Mouse (Mus musculus) spleen, adult 2 months (tissue): ENCODE data around the gene Lingo2. TPM values are rescaled to one million over a fixed set of nuclear protein-coding genes. Genes with fewer than 3 reads are reported as not detected.
"Not testable (repeated sequence)": the region's sequence is repeated elsewhere in the genome, so short reads cannot be mapped to it uniquely, and the experiment has no call there.

Experiments
- DNase-seq, 2 experiments: peaks; one replicate each; pipeline versions ENCODE4 v3.0.0 to v3.0.0-alpha.2; 2012 to 2021; ENCODE audit warnings: low spot score in 2 of 2, low read depth in 1 of 2
- H3K27ac ChIP-seq: fragments of 200-500 bp; 2 replicates; pipeline ENCODE4 v1.5.1; 2012; ENCODE audit warnings: low read length, inconsistent platforms; ENCODE audit not compliant: insufficient read depth
- H3K27me3 ChIP-seq: fragments of 200-500 bp; 2 replicates; pipeline ENCODE4 v1.6.1; 2012; ENCODE audit warnings: mild to moderate bottlenecking, moderate library complexity, low read length, inconsistent platforms; ENCODE audit not compliant: control insufficient read depth, insufficient read depth
- H3K36me3 ChIP-seq: fragments of 200-500 bp; 2 replicates; pipeline ENCODE4 v1.6.1; 2012; ENCODE audit warnings: mild to moderate bottlenecking, low read length, inconsistent platforms; ENCODE audit not compliant: control insufficient read depth, insufficient read depth
- H3K4me1 ChIP-seq: fragments of 200-500 bp; 2 replicates; pipeline ENCODE4 v1.6.1; 2011; ENCODE audit warnings: inconsistent platforms; ENCODE audit not compliant: control insufficient read depth, insufficient read depth, insufficient read length
- H3K4me3 ChIP-seq: fragments of 200-500 bp; 2 replicates; pipeline ENCODE4 v1.5.1; 2011; ENCODE audit warnings: mild to moderate bottlenecking, inconsistent platforms; ENCODE audit not compliant: insufficient read depth, insufficient read length; ENCODE audit errors: extremely low read depth
- CTCF ChIP-seq: fragments of 200-500 bp; IDR thresholded peaks from 2 replicates; pipeline ENCODE4 v1.5.1; 2011; ENCODE audit warnings: mild to moderate bottlenecking, inconsistent platforms; ENCODE audit not compliant: insufficient read depth, insufficient read length, insufficient replicate concordance; ENCODE audit errors: extremely low read depth
- POLR2A ChIP-seq: fragments of 200-500 bp; IDR thresholded peaks from 2 replicates; pipeline ENCODE4 v1.6.1; 2011; ENCODE audit warnings: low read depth, low read length, inconsistent platforms
- WGBS: fragments of 180-500 bp; shearing (Covaris S2); methylation state at CpG from one replicate; pipeline ENCODE4 v1.1.7; 2018; 5-methylcytosine and 5-hydroxymethylcytosine counted together
- polyA plus RNA-seq: library from polyadenylated mRNA; depleted of rRNA; stranded (reverse); fragments of >200 nt; gene quantifications from 2 replicates; pipeline ENCODE4 v1.2.3, GENCODE M21; 2012

Gene Lingo2
- polyA plus RNA-seq, 1 experiment: 0.02 TPM

DNA sequence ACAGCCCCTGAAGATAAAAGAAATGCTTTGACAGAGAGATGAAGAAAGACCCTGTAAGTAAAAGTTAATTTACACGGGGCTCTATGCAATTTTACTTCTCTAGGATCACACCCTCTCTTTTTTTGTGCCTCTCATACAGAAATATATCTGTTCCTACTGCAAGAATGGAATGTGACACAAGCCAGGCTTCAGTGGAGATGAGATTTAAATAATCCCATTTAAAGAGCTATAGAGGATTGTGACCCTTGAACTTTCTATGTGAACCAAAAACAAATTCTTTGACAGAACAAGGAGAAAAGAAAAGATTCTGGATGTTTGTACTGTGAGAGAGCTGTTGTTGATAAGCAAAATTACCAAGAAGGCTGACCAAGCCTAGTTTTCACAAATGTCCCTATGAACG is 1247.4 kb downstream of the Lingo2 start:
- Histone ChIP-seq H3K27ac (no peak overlapping the region), H3K27me3 (no peaks in the 10 kb centered on the region), H3K36me3 (no peaks in the 10 kb centered on the region), H3K4me1 (no peaks in the 10 kb centered on the region), H3K4me3 (no peak overlapping the region)
- DNase-seq: no peak
- WGBS: 55% methylated on average over 2 of the region's 2 CpGs
- no peak for TF ChIP-seq POLR2A
- no peak for TF ChIP-seq CTCF

DNA sequence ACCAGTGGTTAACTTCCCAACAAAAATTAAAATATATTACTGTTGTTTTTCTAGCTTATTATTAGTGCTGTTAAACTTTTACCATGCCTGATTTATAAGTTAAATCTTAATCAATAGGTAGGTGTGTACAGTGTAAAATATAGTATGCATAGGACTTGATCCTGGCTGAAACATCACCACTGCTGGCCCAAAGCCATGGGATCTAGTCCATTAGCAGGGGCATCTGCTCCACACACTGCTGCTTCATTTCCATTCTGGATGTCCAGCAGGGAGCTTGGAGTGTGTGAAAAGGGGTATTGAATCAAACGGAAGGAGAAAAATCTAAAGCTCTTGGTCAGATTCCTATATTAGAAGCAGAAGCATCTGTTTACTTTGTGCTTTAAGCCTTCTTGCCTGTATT is 1248.9 kb downstream of the Lingo2 start:
- WGBS: 97% methylated on average over 1 of the region's 1 CpGs

DNA sequence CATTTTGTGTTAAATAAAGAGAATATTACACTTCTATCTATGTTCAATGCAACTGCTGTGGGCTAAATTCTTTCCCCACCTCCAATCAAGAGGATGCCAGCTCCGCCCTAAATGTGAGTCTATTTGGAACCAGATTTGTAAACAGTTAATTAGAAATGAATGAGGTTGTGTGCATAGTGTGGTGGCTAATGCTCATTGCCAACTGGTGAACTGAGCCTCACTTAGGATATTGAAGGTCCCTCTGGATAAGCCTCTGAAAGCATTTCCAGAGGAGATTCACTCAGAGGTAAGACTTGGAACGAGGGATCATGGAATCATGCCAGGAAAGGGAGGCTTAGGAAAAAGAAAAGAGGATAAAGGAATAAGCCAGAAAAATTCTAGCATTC is 1256.4 kb downstream of the Lingo2 start:
- no peaks in the 10 kb centered on the region for H3K27me3 ChIP-seq
- no peak overlapping the region for H3K4me3 ChIP-seq
- H3K4me1 ChIP-seq: no peaks in the 10 kb centered on the region
- 78% methylated on average over 2 of the region's 2 CpGs for WGBS
- no peak for DNase-seq
- no peak for TF ChIP-seq CTCF
- no peak for TF ChIP-seq POLR2A
- no peak overlapping the region for H3K27ac ChIP-seq
- no peaks in the 10 kb centered on the region for H3K36me3 ChIP-seq

More for the DNA sequence above, 1248.9 kb downstream of the Lingo2 start:
- DNase-seq: no peak
- no peaks in the 10 kb centered on the region for H3K36me3 ChIP-seq
- H3K4me3 ChIP-seq: no peak overlapping the region
- TF ChIP-seq CTCF (no peak), POLR2A (no peak)
- H3K27me3 ChIP-seq: no peaks in the 10 kb centered on the region
- H3K27ac ChIP-seq: no peak overlapping the region
- H3K4me1 ChIP-seq: no peaks in the 10 kb centered on the region

DNA sequence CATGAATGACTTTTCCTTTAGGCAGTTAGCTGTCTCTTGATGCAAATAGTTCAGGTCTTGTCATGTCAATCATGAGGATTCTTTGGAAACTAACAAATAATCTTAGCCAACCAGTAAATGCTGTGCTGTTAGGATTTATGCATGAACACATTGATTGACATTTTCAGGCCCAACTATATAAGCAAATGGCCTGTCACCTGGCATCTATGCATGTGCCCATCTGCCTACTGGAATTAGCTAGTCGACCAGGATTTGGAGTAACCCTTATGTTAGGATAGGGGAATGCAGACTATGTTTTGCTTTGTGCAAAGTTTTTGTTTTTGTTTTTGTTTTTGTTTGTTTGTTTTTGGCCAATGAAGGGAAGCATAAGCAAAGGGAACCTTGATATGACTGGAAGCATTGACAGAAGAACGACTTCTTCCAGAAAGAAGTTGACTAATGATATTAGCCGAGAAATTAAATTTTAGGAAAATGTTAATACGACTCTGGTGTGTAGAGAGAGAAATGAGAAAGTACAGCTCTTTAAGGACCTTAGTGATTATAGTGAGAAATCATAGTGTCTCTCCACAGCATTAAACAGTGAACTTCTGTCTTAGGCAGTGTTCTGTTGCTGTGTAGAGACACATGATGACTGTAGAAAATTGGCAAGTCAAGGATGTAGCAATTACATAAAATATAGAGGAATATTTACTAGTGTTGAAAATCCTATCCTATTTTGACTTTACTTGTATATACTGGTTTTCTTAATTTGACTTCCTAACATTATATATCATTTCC is 1257.0 kb downstream of the Lingo2 start:
- TF ChIP-seq POLR2A (no peak), CTCF (no peak)
- 87% methylated on average over 4 of the region's 4 CpGs for whole genome bisulfite sequencing
- Histone ChIP-seq H3K27me3 (no peaks in the 10 kb centered on the region), H3K36me3 (no peaks in the 10 kb centered on the region), H3K4me3 (no peak overlapping the region), H3K4me1 (no peaks in the 10 kb centered on the region), H3K27ac (no peak overlapping the region)
- no peak for DNase-seq

DNA sequence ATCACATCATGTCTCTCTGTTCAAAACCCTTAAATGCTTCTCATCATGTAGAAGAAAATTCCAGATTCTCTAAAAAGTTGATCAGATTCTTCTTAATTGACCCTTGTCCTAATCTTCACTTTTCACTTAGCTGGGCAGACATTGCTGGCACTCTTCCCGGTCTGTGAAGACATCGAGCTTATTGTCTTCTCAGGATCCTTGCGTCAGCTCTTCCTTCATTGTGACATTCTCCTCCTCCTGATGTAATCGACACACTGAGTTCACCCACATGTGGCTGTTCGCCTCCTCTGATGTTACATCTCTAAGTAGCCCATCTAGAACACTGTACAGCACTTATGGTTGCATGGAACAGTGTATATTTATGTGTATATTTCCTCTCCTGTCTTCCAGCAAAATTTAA is 1261.0 kb downstream of the Lingo2 start:
- Histone ChIP-seq H3K4me1 (no peaks in the 10 kb centered on the region), H3K4me3 (no peak overlapping the region), H3K36me3 (no peaks in the 10 kb centered on the region), H3K27ac (no peak overlapping the region), H3K27me3 (no peaks in the 10 kb centered on the region)
- WGBS: 82% methylated on average over 5 of the region's 5 CpGs
- TF ChIP-seq CTCF: no peak
- no peak for TF ChIP-seq POLR2A
- no peak for DNase-seq

DNA sequence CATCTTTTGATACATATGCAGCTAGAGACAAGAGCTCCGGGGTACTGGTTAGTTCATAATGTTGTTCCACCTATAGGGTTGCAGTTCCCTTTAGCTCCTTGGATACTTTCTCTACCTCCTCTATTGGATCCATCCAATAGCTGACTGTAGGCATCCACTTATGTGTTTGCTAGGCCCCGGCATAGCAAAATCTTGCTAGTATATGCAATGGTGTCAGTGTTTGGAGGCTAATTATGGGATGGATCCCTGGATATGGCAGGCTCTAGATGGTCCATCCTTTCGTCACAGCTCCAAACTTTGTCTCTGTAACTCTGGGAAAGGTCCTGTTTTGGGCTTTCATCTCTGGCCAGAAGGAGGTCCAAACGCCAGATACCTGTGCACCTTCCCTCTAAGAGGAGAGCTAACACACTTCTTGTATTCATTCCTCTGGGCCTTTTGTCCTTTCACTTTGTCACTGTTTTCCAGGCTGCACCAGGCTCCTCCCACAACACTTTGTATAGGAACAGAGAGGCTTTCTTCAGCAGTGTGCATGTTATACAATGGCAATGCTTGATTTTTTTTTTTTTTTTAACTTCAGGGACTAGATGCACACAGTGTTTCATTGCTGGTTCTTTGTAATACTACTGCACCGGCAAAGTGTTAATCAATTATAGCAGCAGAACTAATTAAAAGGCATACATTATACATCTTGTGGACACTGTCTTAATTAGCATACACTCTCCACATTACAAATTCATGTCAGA is 1262.9 kb downstream of the Lingo2 start:
- H3K27me3 ChIP-seq, H3K4me3 ChIP-seq, H3K36me3 ChIP-seq, H3K27ac ChIP-seq, DNase-seq, H3K4me1 ChIP-seq: not testable (repeated sequence)
- 85% methylated on average over 5 of the region's 5 CpGs for WGBS
